Mouse (Mus musculus) small intestine, adult 2 months (tissue): ENCODE data around the gene Txnrd2. TPM values are rescaled to one million over a fixed set of nuclear protein-coding genes. Genes with fewer than 3 reads are reported as not detected.

ENCODE experiments used
- H3K27ac ChIP-seq: fragments of 200-500 bp; 2 replicates; pipeline ENCODE4 v1.5.1; 2012; ENCODE audit warnings: low read depth, low read length, control low read depth, inconsistent platforms; ENCODE audit not compliant: insufficient read depth
- H3K27me3 ChIP-seq: fragments of 200-500 bp; 2 replicates; pipeline ENCODE4 v1.6.1; 2012; ENCODE audit warnings: mild to moderate bottlenecking, moderate library complexity, low read length, inconsistent platforms; ENCODE audit not compliant: control insufficient read depth, insufficient read depth
- H3K36me3 ChIP-seq: fragments of 200-500 bp; 2 replicates; pipeline ENCODE4 v1.6.1; 2012; ENCODE audit warnings: mild to moderate bottlenecking, low read length, control low read depth, inconsistent platforms; ENCODE audit not compliant: control insufficient read depth, insufficient read depth
- H3K4me1 ChIP-seq: fragments of 200-500 bp; 2 replicates; pipeline ENCODE4 v1.6.1; 2012; ENCODE audit warnings: low read length, inconsistent platforms, mixed read lengths; ENCODE audit not compliant: control insufficient read depth, insufficient read depth, insufficient read length
- H3K4me3 ChIP-seq: fragments of 200-500 bp; 2 replicates; pipeline ENCODE4 v1.5.1; 2012; ENCODE audit warnings: low read depth, mild to moderate bottlenecking, control low read depth, inconsistent platforms, low read length, moderate library complexity
- CTCF ChIP-seq: fragments of 200-500 bp; IDR thresholded peaks from 2 replicates; pipeline ENCODE4 v1.5.1; 2012; ENCODE audit warnings: low read depth, mild to moderate bottlenecking, control low read depth, inconsistent platforms, low read length, moderate library complexity, mixed read lengths; ENCODE audit not compliant: insufficient replicate concordance, insufficient read length; ENCODE audit errors: extremely low read depth
- POLR2A ChIP-seq: fragments of 200-500 bp; IDR thresholded peaks from 2 replicates; pipeline ENCODE4 v1.6.1; 2012; ENCODE audit warnings: low read depth, mild to moderate bottlenecking, control low read depth, inconsistent platforms, low read length, moderate library complexity
- WGBS: fragments of 180-500 bp; shearing (Covaris S2); methylation state at CpG from one replicate; pipeline ENCODE4 v1.1.7; 2018; 5-methylcytosine and 5-hydroxymethylcytosine counted together
- polyA plus RNA-seq: library from polyadenylated mRNA; depleted of rRNA; stranded (reverse); fragments of >200 nt; gene quantifications from 2 replicates; pipeline ENCODE4 v1.2.3, GENCODE M21; 2012

Txnrd2 gene
- polyA plus RNA-seq, 1 experiment: 19.5 TPM

GRCm38 (mm10) chr16:18400472-18401216 lies 25.5 kb upstream of the Txnrd2 start:
- no peaks in the 10 kb centered on the region for H3K36me3 ChIP-seq
- no peak overlapping the region for H3K27ac ChIP-seq
- no peak overlapping the region for H3K4me3 ChIP-seq
- H3K27me3 ChIP-seq: no peaks in the 10 kb centered on the region
- TF ChIP-seq CTCF (no peak), POLR2A (no peak)
- WGBS: 72% methylated on average over 7 of the region's 7 CpGs
- H3K4me1 ChIP-seq: peaks cover 4% of the 10 kb centered on the region; the same call in 1 of the 2 replicates

DNA sequence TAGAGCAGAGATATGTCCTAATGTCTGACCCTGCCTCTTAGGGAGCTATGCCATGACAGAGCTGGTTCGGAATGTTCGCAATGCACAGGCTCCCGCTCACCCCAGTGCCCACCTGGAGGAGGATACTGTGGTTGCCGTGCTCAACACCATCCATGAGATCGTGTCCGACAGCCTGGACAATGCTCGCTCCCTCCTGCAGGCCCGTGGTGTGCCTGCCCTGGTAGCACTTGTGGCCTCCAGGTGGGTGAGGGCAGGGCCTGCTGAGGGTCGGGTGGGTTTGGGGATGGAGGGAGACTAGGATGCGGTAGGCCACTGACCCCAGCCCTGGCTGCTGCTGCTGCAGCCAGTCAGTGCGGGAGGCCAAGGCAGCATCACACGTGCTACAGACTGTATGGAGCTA lies 22.9 kb upstream of the Txnrd2 start:
- Histone ChIP-seq H3K4me3 (no peak overlapping the region), H3K27me3 (no peaks in the 10 kb centered on the region), H3K27ac (no peak overlapping the region), H3K36me3 (peaks cover 9% of the 10 kb centered on the region; the same call in 1 of the 2 replicates), H3K4me1 (peaks cover 3% of the 10 kb centered on the region; the same call in 1 of the 2 replicates)
- 91% methylated on average over 12 of the region's 12 CpGs for WGBS
- no peak for TF ChIP-seq POLR2A
- no peak for TF ChIP-seq CTCF

DNA sequence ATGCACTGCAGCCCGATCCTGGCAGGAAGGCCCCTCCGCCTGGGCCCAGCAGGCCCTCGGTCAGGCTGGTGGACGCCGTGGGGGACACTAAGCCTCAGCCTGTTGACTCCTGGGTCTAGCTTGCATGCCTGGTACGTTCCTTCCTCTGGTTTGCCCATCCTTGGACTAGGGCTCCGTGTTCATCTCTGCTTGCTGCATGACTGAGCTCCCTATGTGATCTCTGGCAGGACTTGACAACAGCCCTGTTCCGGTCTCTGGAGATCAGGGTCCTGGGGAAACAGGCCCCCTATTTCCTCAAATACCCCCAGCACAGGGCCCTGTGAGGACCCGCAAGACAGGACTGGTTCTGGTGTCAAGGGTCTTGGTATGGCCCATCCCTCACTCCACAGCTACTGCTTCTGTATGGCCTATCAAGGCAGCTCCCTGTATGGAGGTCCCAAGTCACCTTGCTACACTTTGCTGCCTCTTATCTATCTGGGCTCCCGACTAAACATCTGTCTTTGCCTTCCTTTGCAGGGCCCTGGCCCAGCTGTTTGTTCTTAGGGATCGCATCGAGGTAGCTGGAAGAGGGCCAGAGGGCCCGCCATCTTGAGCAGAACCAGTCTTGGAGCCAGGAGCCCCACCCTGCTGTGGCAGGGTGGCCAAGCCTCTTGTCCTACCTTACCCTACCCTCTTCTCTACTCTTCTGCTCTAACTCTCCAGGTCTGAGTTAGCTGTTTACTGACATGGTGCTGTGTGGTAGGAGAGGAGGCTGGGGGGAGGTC lies 20.9 kb upstream of the Txnrd2 start:
- Histone ChIP-seq H3K27ac (no peak overlapping the region), H3K36me3 (peaks cover 17% of the 10 kb centered on the region), H3K4me3 (no peak overlapping the region), H3K4me1 (peaks cover 3% of the 10 kb centered on the region; the same call in 1 of the 2 replicates), H3K27me3 (no peaks in the 10 kb centered on the region)
- TF ChIP-seq CTCF: no peak
- no peak for TF ChIP-seq POLR2A
- WGBS: 66% methylated on average over 13 of the region's 13 CpGs

GRCm38 (mm10) chr16:18405876-18406275 lies 20.3 kb upstream of the Txnrd2 start:
- Histone ChIP-seq H3K27me3 (no peaks in the 10 kb centered on the region), H3K27ac (no peak overlapping the region), H3K4me3 (no peak overlapping the region), H3K36me3 (peaks cover 23% of the 10 kb centered on the region), H3K4me1 (peaks cover 3% of the 10 kb centered on the region; the same call in 1 of the 2 replicates)
- WGBS: 66% methylated on average over 2 of the region's 2 CpGs
- no peak for TF ChIP-seq CTCF
- no peak for TF ChIP-seq POLR2A

DNA sequence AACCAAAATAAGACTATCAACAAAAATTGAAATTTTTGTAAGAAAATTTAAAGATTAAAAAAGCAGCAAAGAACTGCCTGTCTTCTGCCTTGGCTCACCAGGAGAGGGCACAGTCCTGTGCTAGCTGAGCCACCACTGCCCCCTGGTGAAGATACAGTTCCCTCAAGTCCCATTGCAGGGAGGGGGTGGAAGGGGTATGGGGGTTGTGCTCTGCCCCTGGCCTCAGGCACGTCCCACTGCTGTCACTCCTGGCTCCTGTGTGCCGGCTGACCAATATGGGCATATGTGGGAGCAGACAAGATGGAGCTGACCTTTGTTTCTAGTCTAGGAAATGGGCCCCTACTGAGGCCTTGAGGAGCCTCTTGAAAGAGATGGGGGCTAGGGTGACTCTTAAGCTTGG lies 19.9 kb upstream of the Txnrd2 start:
- H3K4me3 ChIP-seq: no peak overlapping the region
- H3K36me3 ChIP-seq: peaks cover 27% of the 10 kb centered on the region
- no peak for TF ChIP-seq POLR2A
- peak; percentile 81; the same call in 1 of the 2 replicates for TF ChIP-seq CTCF
- H3K27ac ChIP-seq: no peak overlapping the region
- H3K27me3 ChIP-seq: no peaks in the 10 kb centered on the region
- peaks cover 6% of the 10 kb centered on the region; the same call in 1 of the 2 replicates for H3K4me1 ChIP-seq
- WGBS: 38% methylated on average over 2 of the region's 2 CpGs

GRCm38 (mm10) chr16:18407912-18408311 lies 18.3 kb upstream of the Txnrd2 start:
- WGBS: 63% methylated on average over 7 of the region's 7 CpGs
- TF ChIP-seq POLR2A (no peak), CTCF (no peak)

GRCm38 (mm10) chr16:18409776-18410175 lies 16.4 kb upstream of the Txnrd2 start:
- 82% methylated on average over 4 of the region's 4 CpGs for WGBS
- Histone ChIP-seq H3K4me1 (peaks cover 17% of the 10 kb centered on the region), H3K4me3 (no peak overlapping the region), H3K27me3 (no peaks in the 10 kb centered on the region), H3K27ac (no peak overlapping the region), H3K36me3 (peaks cover 32% of the 10 kb centered on the region)
- TF ChIP-seq CTCF (no peak), POLR2A (no peak)

More at GRCm38 (mm10) chr16:18407912-18408311, 18.3 kb upstream of the Txnrd2 start:
- no peak overlapping the region for H3K27ac ChIP-seq
- peaks cover 29% of the 10 kb centered on the region for H3K36me3 ChIP-seq
- H3K4me3 ChIP-seq: no peak overlapping the region
- no peaks in the 10 kb centered on the region for H3K27me3 ChIP-seq
- H3K4me1 ChIP-seq: peaks cover 15% of the 10 kb centered on the region
